In genomic region chr1:194580539-194580938, GRCm38 (mm10) we compare ENCODE assay signal across 27 mouse cellular contexts. TPM values are rescaled to one million over a fixed set of nuclear protein-coding genes. Genes with fewer than 3 reads are reported as not detected.
DNase-seq lines count a peak whose midpoint lies in the region; ATAC-seq lines count a peak whose summit lies in the region.
"Had no signal": no experiment of that assay in that cellular context is flagged by ENCODE, and none has a peak within 500 bp of the region (broad histone marks: within the 10 kb centered on the region; RNA-seq: fewer than 3 reads in every experiment).

No protein-coding gene starts in this region.

- no peak for DNase-seq in frontal cortex, postnatal 10 days (ENCODE audit: low spot score in 2 of 2)
- no peak for DNase-seq in liver, embryonic 11.5 days (ENCODE audit: low spot score)
- DNase-seq in liver: no peak
- DNase-seq in right cerebral cortex, adult 18-20 months: no peak
- DNase-seq: adrenal gland, adult 8-10 months; adrenal gland, postnatal 25 days; cerebellum, adult 11-12 months; cerebellum, adult 8-10 months; cerebellum, postnatal 36 days; embryo, embryonic 11 days; gastrocnemius, postnatal 25 days; heart, adult 18-20 months; heart, postnatal 10 days; heart, postnatal 36 days had no signal

- no peak overlapping the region for H3K9ac ChIP-seq in liver, embryonic 11.5 days (ENCODE audit: low read depth, low read length)
- H3K9ac ChIP-seq in liver, embryonic 16.5 days (ENCODE audit: low read depth, low read length): no peak overlapping the region
- H3K9ac ChIP-seq: embryonic facial prominence, embryonic 13.5 days; forebrain, embryonic 12.5 days; forebrain, embryonic 15.5 days; heart, embryonic 12.5 days; heart, embryonic 15.5 days; hindbrain, embryonic 13.5 days had no signal

- no peaks in the 10 kb centered on the region for H3K36me3 ChIP-seq in liver, embryonic 11.5 days (ENCODE audit: control insufficient read depth, insufficient read depth, low read length)
- no peaks in the 10 kb centered on the region for H3K36me3 ChIP-seq in liver, embryonic 16.5 days (ENCODE audit: control insufficient read depth, insufficient read depth)
- H3K36me3 ChIP-seq: embryonic facial prominence, embryonic 10.5 days; embryonic facial prominence, embryonic 13.5 days; forebrain, embryonic 12.5 days; forebrain, embryonic 15.5 days; heart, embryonic 12.5 days; heart, embryonic 15.5 days; hindbrain, embryonic 10.5 days; hindbrain, embryonic 13.5 days had no signal

- peak; percentile 27; the same call in 1 of the 2 replicates for ATAC-seq in frontal cortex, adult (ENCODE audit: low TSS enrichment)
- peak; percentile 74 for ATAC-seq in liver, embryonic 11.5 days (replicated peaks; ENCODE audit: low FRiP score)
- peak; percentile 30; the same call in 1 of the 2 replicates for ATAC-seq in liver, embryonic 16.5 days (ENCODE audit: low read depth)
- ATAC-seq: activated CD4-positive, CD25-positive, alpha-beta regulatory T cell, adult 4 months; forebrain, embryonic 15.5 days; hindbrain, embryonic 16.5 days had no signal

- no peak overlapping the region for H3K4me2 ChIP-seq in liver, embryonic 11.5 days
- H3K4me2 ChIP-seq in liver, embryonic 16.5 days (ENCODE audit: low read depth, low read length): no peak overlapping the region
- H3K4me2 ChIP-seq: embryonic facial prominence, embryonic 13.5 days; forebrain, embryonic 12.5 days; forebrain, embryonic 15.5 days; heart, embryonic 12.5 days; heart, embryonic 15.5 days; hindbrain, embryonic 13.5 days had no signal

- H3K9me3 ChIP-seq in liver, embryonic 11.5 days (ENCODE audit: control insufficient read depth, low read length): no peaks in the 10 kb centered on the region
- no peaks in the 10 kb centered on the region for H3K9me3 ChIP-seq in liver, embryonic 16.5 days (replicated peaks; ENCODE audit: control insufficient read depth, low read length)
- H3K9me3 ChIP-seq: embryonic facial prominence, embryonic 10.5 days; embryonic facial prominence, embryonic 13.5 days; forebrain, embryonic 12.5 days; forebrain, embryonic 15.5 days; heart, embryonic 12.5 days; heart, embryonic 15.5 days; hindbrain, embryonic 10.5 days; hindbrain, embryonic 13.5 days had no signal

- H3K4me1 ChIP-seq in liver, embryonic 11.5 days (replicated peaks; ENCODE audit: control insufficient read depth, insufficient read depth, low read length): no peaks in the 10 kb centered on the region
- H3K4me1 ChIP-seq in liver, embryonic 16.5 days (ENCODE audit: control insufficient read depth, low read depth, low read length): no peaks in the 10 kb centered on the region
- H3K4me1 ChIP-seq: embryonic facial prominence, embryonic 10.5 days; embryonic facial prominence, embryonic 13.5 days; forebrain, embryonic 12.5 days; heart, embryonic 12.5 days; heart, embryonic 15.5 days; hindbrain, embryonic 10.5 days had no signal

- no peak overlapping the region for H3K27ac ChIP-seq in liver, embryonic 11.5 days (ENCODE audit: low read depth, low read length)
- H3K27ac ChIP-seq in liver, embryonic 16.5 days (ENCODE audit: low read length): no peak overlapping the region
- H3K27ac ChIP-seq: embryonic facial prominence, embryonic 10.5 days; embryonic facial prominence, embryonic 13.5 days; forebrain, embryonic 12.5 days; forebrain, embryonic 15.5 days; heart, embryonic 15.5 days; hindbrain, embryonic 10.5 days; hindbrain, embryonic 13.5 days had no signal

- no peak overlapping the region for H3K4me3 ChIP-seq in liver, embryonic 11.5 days (ENCODE audit: low read depth, low read length)
- H3K4me3 ChIP-seq in liver, embryonic 16.5 days (ENCODE audit: low read depth, low read length): no peak overlapping the region
- H3K4me3 ChIP-seq: embryonic facial prominence, embryonic 10.5 days; embryonic facial prominence, embryonic 13.5 days; erythroblast, embryonic 14.5 days; forebrain, embryonic 12.5 days; forebrain, embryonic 15.5 days; heart, embryonic 12.5 days; heart, embryonic 15.5 days; hindbrain, embryonic 10.5 days; hindbrain, embryonic 13.5 days had no signal

- H3K27me3 ChIP-seq in liver, embryonic 11.5 days (replicated peaks; ENCODE audit: control insufficient read depth, insufficient read depth, low read length): no peaks in the 10 kb centered on the region
- no peaks in the 10 kb centered on the region for H3K27me3 ChIP-seq in liver, embryonic 16.5 days (ENCODE audit: control insufficient read depth, insufficient read depth, low read depth, low read length)
- H3K27me3 ChIP-seq: embryonic facial prominence, embryonic 13.5 days; forebrain, embryonic 12.5 days; forebrain, embryonic 15.5 days; heart, embryonic 12.5 days; heart, embryonic 15.5 days; hindbrain, embryonic 13.5 days had no signal

RNA-seq across cellular contexts. Expression of gene Plxna2, which starts 37.5 kb away (rescaled TPM):
- polyA plus RNA-seq in liver, embryonic 11.5 days (2014; fragmentation: Nextera tagmentation; extraction: Ambion mirVana): 4.8 and 4.9 TPM in 2 replicates
- 1.7 and 2.2 TPM in 2 replicates for polyA plus RNA-seq in liver, embryonic 16.5 days (2015; fragmentation: Nextera tagmentation; extraction: Ambion mirVana)
- polyA plus RNA-seq: activated CD4-positive, CD25-positive, alpha-beta regulatory T cell, adult 4 months had no signal
